Mouse (Mus musculus): ENCODE data around the gene Rprd1b. TPM values are rescaled to one million over a fixed set of nuclear protein-coding genes. Genes with fewer than 3 reads are reported as not detected.
A peak's percentile ranks its signal among the peaks of the same experiment; 100 is the strongest.

Rprd1b gene
- 10 to 100 TPM; 23.2 to 29.3 TPM for total RNA-seq (2021)
- long read RNA-seq, experiment 1, full-length matches to known transcripts = 17 of 60 reads
- long read RNA-seq, experiment 1, partial matches to known transcripts = 2 of 60 reads
- long read RNA-seq, experiment 1, other reads (novel, unspliced or antisense) = 41 of 60 reads
- long read RNA-seq, experiment 2, full-length matches to known transcripts = 21 of 53 reads
- long read RNA-seq, experiment 2, partial matches to known transcripts = 0 of 53 reads
- long read RNA-seq, experiment 2, other reads (novel, unspliced or antisense) = 32 of 53 reads

- peak; percentile 95 for DNase-seq (ENCODE audit: low spot score)
Measured at GRCm38 (mm10) chr2:158028354-158028863, at the start of gene Rprd1b, which contains the start of gene Tti1. Gene Rprd1b (plus strand): TSS chr2:158028497. Gene Tti1 (minus strand): TSS chr2:158028433.

- no peak for DNase-seq (ENCODE audit: low spot score)
Measured at GRCm38 (mm10) chr2:157979241-157979640, 49.1 kb upstream of the Rprd1b start.

GRCm38 (mm10) chr2:157982727-157983126, 45.6 kb upstream of the Rprd1b start:
- no peak for DNase-seq (ENCODE audit: low spot score)

- DNase-seq (ENCODE audit: low spot score) = no peak
Measured at GRCm38 (mm10) chr2:157983276-157983675, 45.0 kb upstream of the Rprd1b start.

GRCm38 (mm10) chr2:157985611-157986010, 42.7 kb upstream of the Rprd1b start:
- DNase-seq (ENCODE audit: low spot score) = no peak

- no peak for DNase-seq (ENCODE audit: low spot score)
Measured at GRCm38 (mm10) chr2:157986235-157986634, 42.1 kb upstream of the Rprd1b start.

GRCm38 (mm10) chr2:157988416-157989190, 39.7 kb upstream of the Rprd1b start:
- DNase-seq (ENCODE audit: low spot score) = no peak

GRCm38 (mm10) chr2:157989946-157990345, 38.4 kb upstream of the Rprd1b start:
- peak; percentile 15 for DNase-seq (ENCODE audit: low spot score)

GRCm38 (mm10) chr2:157991026-157991425, 37.3 kb upstream of the Rprd1b start:
- no peak for DNase-seq (ENCODE audit: low spot score)

- DNase-seq (ENCODE audit: low spot score) = no peak
Measured at GRCm38 (mm10) chr2:157992501-157992900, 35.8 kb upstream of the Rprd1b start.

- DNase-seq (ENCODE audit: low spot score) = peak; percentile 23
Measured at GRCm38 (mm10) chr2:157998817-157999216, 29.5 kb upstream of the Rprd1b start.

- no peak for DNase-seq (ENCODE audit: low spot score)
Measured at GRCm38 (mm10) chr2:158004620-158005019, 23.7 kb upstream of the Rprd1b start.

- DNase-seq (ENCODE audit: low spot score) = no peak
Measured at GRCm38 (mm10) chr2:158005641-158006040, 22.7 kb upstream of the Rprd1b start.

- DNase-seq (ENCODE audit: low spot score) = peak; percentile 15
Measured at GRCm38 (mm10) chr2:158009373-158009772, 18.9 kb upstream of the Rprd1b start.

GRCm38 (mm10) chr2:158012608-158013007, 15.7 kb upstream of the Rprd1b start:
- no peak for DNase-seq (ENCODE audit: low spot score)

- no peak for DNase-seq (ENCODE audit: low spot score)
Measured at GRCm38 (mm10) chr2:158017330-158017729, 11.0 kb upstream of the Rprd1b start.

- DNase-seq (ENCODE audit: low spot score) = no peak
Measured at GRCm38 (mm10) chr2:158027855-158028353, 393 bp upstream of the Rprd1b start.

- DNase-seq (ENCODE audit: low spot score) = no peak
Measured at GRCm38 (mm10) chr2:158030007-158030406, 1.7 kb downstream of the Rprd1b start.

- DNase-seq (ENCODE audit: low spot score) = no peak
Measured at GRCm38 (mm10) chr2:158035813-158036212, 7.5 kb downstream of the Rprd1b start.

GRCm38 (mm10) chr2:158036408-158036807, 8.1 kb downstream of the Rprd1b start:
- no peak for DNase-seq (ENCODE audit: low spot score)

- no peak for DNase-seq (ENCODE audit: low spot score)
Measured at GRCm38 (mm10) chr2:158036953-158037352, 8.7 kb downstream of the Rprd1b start.

GRCm38 (mm10) chr2:158037571-158037970, 9.3 kb downstream of the Rprd1b start:
- DNase-seq (ENCODE audit: low spot score) = no peak

Data from gastrocnemius, adult 18-20 months (tissue).